Mouse (Mus musculus): ENCODE measurements around the gene Rapgef5. TPM values are rescaled to one million over a fixed set of nuclear protein-coding genes. Genes with fewer than 3 reads are reported as not detected.

Rapgef5 gene
- polyA plus RNA-seq, 1 experiment from 2014 or later: 15.3 TPM

- peak overlapping the region; percentile 69 for H3K27ac ChIP-seq
- 8% methylated on average over 44 of the region's 64 CpGs for WGBS
Observed at GRCm38 (mm10) chr12:117533176-117534086, 17.2 kb downstream of the Rapgef5 start.

DNA sequence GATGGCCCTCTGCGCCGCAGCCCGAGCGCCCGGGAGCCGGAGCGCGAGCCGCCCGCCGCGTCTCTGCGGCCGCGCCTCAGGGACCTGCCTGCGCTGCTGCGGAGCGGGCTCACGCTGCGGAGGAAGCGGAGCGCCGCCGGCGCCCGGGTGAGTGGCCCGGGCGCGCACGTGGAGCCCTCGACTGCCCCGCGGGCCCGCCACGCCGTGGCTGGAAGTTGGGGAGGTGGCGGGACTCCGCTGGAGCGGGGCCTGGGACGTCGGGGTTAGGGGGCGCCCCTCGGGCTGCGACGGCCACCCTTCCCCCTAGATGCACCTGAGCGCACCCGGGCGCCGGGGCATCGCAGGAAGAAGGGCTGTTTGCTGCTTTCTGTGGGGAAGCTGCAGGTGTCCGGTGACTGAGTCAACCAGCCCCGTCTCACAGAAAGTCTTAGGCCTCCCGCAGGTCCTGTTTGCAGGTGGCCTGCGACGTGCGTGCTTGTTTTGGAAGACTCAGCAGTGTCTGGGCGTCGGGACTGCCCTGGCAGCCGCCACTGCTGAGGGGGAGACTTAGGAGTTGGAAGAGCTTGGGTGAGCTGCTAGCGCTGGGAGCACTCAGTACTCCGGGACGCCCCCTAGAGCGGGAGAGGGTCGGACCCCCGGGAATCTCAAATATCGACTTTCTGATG, 17.9 kb downstream of the Rapgef5 start:
- H3K4me2 ChIP-seq: peak overlapping the region; percentile 99
- peak overlapping the region; percentile 67 for H3K9ac ChIP-seq
- peak overlapping the region; percentile 73 for H3K4me3 ChIP-seq
- peaks cover 13% of the 10 kb centered on the region; the same call in 1 of the 2 replicates for H3K27me3 ChIP-seq
- H3K9me3 ChIP-seq (replicated peaks): no peaks in the 10 kb centered on the region
- no peaks in the 10 kb centered on the region for H3K36me3 ChIP-seq
- H3K4me1 ChIP-seq (replicated peaks): peaks cover 9% of the 10 kb centered on the region
- under 1% methylated on average over 66 of the region's 66 CpGs for WGBS
- H3K27ac ChIP-seq: peak overlapping the region; percentile 69
- peak; percentile 71 for ATAC-seq (replicated peaks; ENCODE audit: insufficient number of reproducible peaks, insufficient read depth, low FRiP score, low read depth)

More at GRCm38 (mm10) chr12:117533176-117534086, 17.2 kb downstream of the Rapgef5 start:
- peaks cover 9% of the 10 kb centered on the region for H3K4me1 ChIP-seq (replicated peaks)
- H3K9ac ChIP-seq: peak overlapping the region; percentile 67
- H3K27me3 ChIP-seq: peaks cover 13% of the 10 kb centered on the region; the same call in 1 of the 2 replicates
- ATAC-seq (replicated peaks; ENCODE audit: insufficient number of reproducible peaks, insufficient read depth, low FRiP score, low read depth): peak; percentile 83
- no peaks in the 10 kb centered on the region for H3K9me3 ChIP-seq (replicated peaks)
- peak overlapping the region; percentile 99 for H3K4me2 ChIP-seq
- H3K36me3 ChIP-seq: no peaks in the 10 kb centered on the region
- H3K4me3 ChIP-seq: peak overlapping the region; percentile 73

DNA sequence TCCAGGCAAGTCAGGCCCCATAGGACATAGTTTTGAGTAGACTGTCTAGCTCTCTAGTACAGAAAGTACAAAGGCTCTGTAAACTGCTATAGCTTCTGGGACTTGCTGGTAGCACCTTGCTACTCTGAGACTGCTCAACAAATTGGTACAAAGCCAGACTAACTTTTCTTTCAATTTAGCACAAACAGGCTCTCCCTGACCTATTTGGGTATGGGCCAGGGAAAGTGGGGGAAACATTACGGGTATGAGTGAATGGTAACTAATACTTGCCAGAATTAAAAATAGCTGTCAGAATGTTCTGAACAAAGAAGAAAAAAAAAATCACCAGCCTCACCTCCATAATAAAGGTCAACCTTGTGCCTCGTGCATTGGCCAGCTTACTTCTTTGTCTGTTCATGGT, 24.1 kb downstream of the Rapgef5 start:
- Histone ChIP-seq H3K36me3 (no peaks in the 10 kb centered on the region), H3K9me3 (replicated peaks) (no peaks in the 10 kb centered on the region), H3K9ac (no peak overlapping the region), H3K4me2 (no peak overlapping the region), H3K4me3 (no peak overlapping the region), H3K27me3 (no peaks in the 10 kb centered on the region), H3K4me1 (replicated peaks) (peaks cover 7% of the 10 kb centered on the region), H3K27ac (no peak overlapping the region)
- WGBS: 46% methylated on average over 2 of the region's 2 CpGs
- no peak for ATAC-seq (replicated peaks; ENCODE audit: insufficient number of reproducible peaks, insufficient read depth, low FRiP score, low read depth)

DNA sequence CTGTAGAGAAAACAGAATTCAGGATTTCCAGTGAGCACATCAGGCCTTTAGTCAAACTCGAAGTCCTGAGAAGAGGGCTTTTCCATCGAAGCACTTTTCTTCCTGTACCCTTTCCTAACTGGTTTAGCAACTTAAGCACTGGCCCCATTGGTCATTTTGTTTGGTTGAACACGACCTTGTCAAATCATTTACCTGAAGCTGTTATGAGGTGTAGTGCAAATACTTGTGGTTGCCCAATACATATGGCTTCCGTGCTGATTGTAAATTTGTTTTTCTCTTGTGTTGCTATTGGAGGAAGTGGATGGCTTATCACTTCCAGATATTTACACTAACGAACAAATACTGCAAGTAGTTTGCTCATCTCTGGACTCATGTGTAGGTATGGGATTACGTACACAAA, 29.0 kb downstream of the Rapgef5 start:
- Histone ChIP-seq H3K36me3 (no peaks in the 10 kb centered on the region), H3K4me2 (no peak overlapping the region), H3K9me3 (replicated peaks) (no peaks in the 10 kb centered on the region), H3K4me3 (no peak overlapping the region), H3K27ac (no peak overlapping the region), H3K9ac (no peak overlapping the region), H3K4me1 (replicated peaks) (peaks cover 4% of the 10 kb centered on the region), H3K27me3 (no peaks in the 10 kb centered on the region)
- no peak for ATAC-seq (replicated peaks; ENCODE audit: insufficient number of reproducible peaks, insufficient read depth, low FRiP score, low read depth)
- 72% methylated on average over 6 of the region's 6 CpGs for WGBS

DNA sequence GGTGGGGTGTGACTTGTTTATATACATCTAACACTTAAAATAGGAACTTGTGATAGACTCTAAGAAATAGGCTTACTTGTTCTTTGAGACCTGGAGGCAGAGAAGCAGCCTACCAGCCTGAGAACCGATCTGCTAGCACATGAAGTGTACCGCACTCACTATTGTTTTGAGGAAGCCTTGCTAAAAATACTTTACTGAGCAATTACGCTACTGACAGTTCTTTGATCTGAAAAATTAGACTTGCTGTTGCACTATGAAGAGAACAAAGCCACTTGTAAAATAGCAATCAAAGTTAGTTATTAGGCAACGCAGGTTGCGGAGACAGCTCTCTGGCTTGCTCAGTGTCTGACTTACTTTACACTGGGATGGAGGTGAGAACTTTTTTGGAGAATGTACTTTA, 37.1 kb downstream of the Rapgef5 start:
- Histone ChIP-seq H3K4me1 (replicated peaks) (no peaks in the 10 kb centered on the region), H3K4me2 (no peak overlapping the region), H3K27ac (no peak overlapping the region), H3K9me3 (replicated peaks) (no peaks in the 10 kb centered on the region), H3K27me3 (no peaks in the 10 kb centered on the region), H3K4me3 (no peak overlapping the region), H3K9ac (no peak overlapping the region), H3K36me3 (no peaks in the 10 kb centered on the region)
- 67% methylated on average over 5 of the region's 5 CpGs for WGBS
- no peak for ATAC-seq (replicated peaks; ENCODE audit: insufficient number of reproducible peaks, insufficient read depth, low FRiP score, low read depth)

DNA sequence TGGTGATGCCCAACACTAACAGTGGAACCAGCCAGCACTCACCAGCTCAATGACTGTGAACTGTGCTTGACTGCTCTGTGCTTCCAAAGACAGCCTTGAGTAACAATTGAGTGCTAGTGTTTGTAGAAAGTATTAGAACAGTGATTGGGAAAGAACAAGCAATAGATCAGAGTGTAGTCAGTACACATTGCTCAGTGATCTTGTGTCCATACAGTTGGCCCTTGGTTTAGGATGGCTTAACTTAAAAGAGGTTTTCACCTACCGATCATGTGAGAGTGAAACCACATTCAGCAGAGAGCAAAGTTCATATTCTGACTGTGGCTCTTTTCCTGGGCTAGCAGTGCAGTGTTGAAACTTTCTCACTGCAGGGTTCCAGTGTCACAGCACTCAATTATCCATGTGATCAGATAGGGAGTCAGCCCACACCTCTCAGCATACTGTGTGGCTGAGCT, 38.4 kb downstream of the Rapgef5 start:
- ATAC-seq (replicated peaks; ENCODE audit: insufficient number of reproducible peaks, insufficient read depth, low FRiP score, low read depth): no peak
- H3K4me1 ChIP-seq (replicated peaks): no peaks in the 10 kb centered on the region
- H3K36me3 ChIP-seq: no peaks in the 10 kb centered on the region
- 90% methylated on average over 1 of the region's 1 CpGs for WGBS
- H3K27ac ChIP-seq: no peak overlapping the region
- no peaks in the 10 kb centered on the region for H3K27me3 ChIP-seq
- no peak overlapping the region for H3K9ac ChIP-seq
- no peak overlapping the region for H3K4me2 ChIP-seq
- no peak overlapping the region for H3K4me3 ChIP-seq
- H3K9me3 ChIP-seq (replicated peaks): no peaks in the 10 kb centered on the region

DNA sequence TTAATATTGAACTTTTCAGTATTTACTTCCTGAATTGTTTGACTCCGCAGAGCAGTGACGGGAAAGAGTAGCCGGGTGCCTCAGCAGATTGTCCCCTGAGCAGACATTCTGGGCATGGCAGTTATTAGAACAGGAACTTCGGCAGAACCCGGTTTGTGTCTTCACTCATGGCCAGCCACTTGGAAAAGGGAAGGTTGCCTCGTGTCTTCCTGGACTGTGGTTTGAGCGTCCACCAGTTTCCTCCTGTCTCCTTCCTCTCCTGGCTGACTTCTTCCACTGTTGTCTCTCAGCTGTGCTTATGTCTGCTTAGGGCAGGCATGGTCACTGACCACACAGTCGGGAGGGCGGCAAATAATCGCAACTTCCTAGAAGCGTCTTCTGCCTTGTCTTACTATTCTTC, 44.2 kb downstream of the Rapgef5 start:
- H3K27me3 ChIP-seq: no peaks in the 10 kb centered on the region
- no peak overlapping the region for H3K27ac ChIP-seq
- H3K4me3 ChIP-seq: no peak overlapping the region
- no peaks in the 10 kb centered on the region for H3K36me3 ChIP-seq
- H3K4me2 ChIP-seq: no peak overlapping the region
- WGBS: 68% methylated on average over 11 of the region's 11 CpGs
- no peaks in the 10 kb centered on the region for H3K9me3 ChIP-seq (replicated peaks)
- no peak for ATAC-seq (replicated peaks; ENCODE audit: insufficient number of reproducible peaks, insufficient read depth, low FRiP score, low read depth)
- H3K9ac ChIP-seq: no peak overlapping the region
- H3K4me1 ChIP-seq (replicated peaks): no peaks in the 10 kb centered on the region

DNA sequence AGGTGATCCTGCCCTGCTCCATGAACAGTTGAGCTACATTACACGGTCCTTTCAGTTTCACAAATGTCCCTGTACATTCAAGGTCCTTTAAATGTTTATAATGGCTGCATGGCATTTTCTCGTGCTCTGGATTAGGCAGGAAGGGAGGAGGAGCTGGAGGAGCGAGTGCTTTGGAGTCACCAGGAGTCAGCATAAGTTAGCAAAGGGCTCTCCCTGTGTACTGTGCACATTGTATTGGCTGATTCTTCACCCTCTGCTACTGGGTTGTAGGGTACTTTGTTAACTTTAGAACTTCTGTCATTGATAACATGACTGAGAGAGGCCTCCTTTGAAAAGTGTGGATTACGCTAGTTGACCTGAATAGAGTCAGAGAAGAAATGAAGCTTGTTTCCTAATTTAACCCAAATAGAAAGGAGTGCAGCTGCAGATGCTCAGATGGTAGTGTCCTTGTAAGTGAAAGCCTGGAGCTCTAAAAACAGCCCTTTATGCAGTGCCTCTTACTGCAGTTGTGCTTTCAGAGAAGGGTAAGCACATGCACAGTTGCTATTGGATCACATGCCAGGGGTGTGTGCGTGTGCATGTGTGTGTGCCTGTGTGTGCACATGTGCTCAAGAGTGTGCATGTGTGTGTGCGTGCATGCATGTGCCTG, 45.3 kb downstream of the Rapgef5 start:
- no peaks in the 10 kb centered on the region for H3K27me3 ChIP-seq
- WGBS: 69% methylated on average over 6 of the region's 6 CpGs
- ATAC-seq (replicated peaks; ENCODE audit: insufficient number of reproducible peaks, insufficient read depth, low FRiP score, low read depth): no peak
- H3K4me2 ChIP-seq: no peak overlapping the region
- no peak overlapping the region for H3K27ac ChIP-seq
- no peak overlapping the region for H3K9ac ChIP-seq
- no peaks in the 10 kb centered on the region for H3K4me1 ChIP-seq (replicated peaks)
- no peaks in the 10 kb centered on the region for H3K9me3 ChIP-seq (replicated peaks)
- H3K4me3 ChIP-seq: no peak overlapping the region
- H3K36me3 ChIP-seq: no peaks in the 10 kb centered on the region

GRCm38 (mm10) chr12:117562085-117562484, 45.8 kb downstream of the Rapgef5 start:
- 89% methylated on average over 3 of the region's 3 CpGs for WGBS
- Histone ChIP-seq H3K4me2 (no peak overlapping the region), H3K36me3 (no peaks in the 10 kb centered on the region), H3K4me1 (replicated peaks) (no peaks in the 10 kb centered on the region), H3K27me3 (no peaks in the 10 kb centered on the region), H3K4me3 (no peak overlapping the region), H3K27ac (no peak overlapping the region), H3K9ac (no peak overlapping the region), H3K9me3 (replicated peaks) (no peaks in the 10 kb centered on the region)
- no peak for ATAC-seq (replicated peaks; ENCODE audit: insufficient number of reproducible peaks, insufficient read depth, low FRiP score, low read depth)

DNA sequence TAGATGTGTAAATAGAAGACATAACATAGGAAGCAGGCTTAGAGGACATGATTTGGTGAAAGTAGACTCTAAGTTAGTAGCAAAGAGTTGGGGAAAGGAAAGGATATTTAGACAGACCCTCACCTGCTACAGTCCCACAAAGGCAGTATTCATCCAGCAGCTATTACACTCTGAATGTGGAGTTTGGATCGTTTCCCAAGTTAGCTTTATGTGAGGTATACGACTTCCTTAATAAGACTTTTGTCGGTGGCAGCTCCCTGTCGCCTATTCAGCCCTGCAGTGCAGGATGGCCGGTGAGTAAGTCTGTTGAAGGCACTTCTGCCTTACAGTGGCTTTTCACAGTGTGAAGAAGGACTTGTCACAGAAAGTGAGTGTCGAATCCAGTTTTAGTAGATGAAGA, 47.6 kb downstream of the Rapgef5 start:
- no peaks in the 10 kb centered on the region for H3K4me1 ChIP-seq (replicated peaks)
- WGBS: 53% methylated on average over 6 of the region's 6 CpGs
- H3K27me3 ChIP-seq: no peaks in the 10 kb centered on the region
- no peak overlapping the region for H3K9ac ChIP-seq
- no peak overlapping the region for H3K27ac ChIP-seq
- H3K36me3 ChIP-seq: no peaks in the 10 kb centered on the region
- no peak for ATAC-seq (replicated peaks; ENCODE audit: insufficient number of reproducible peaks, insufficient read depth, low FRiP score, low read depth)
- no peak overlapping the region for H3K4me2 ChIP-seq
- no peak overlapping the region for H3K4me3 ChIP-seq
- H3K9me3 ChIP-seq (replicated peaks): no peaks in the 10 kb centered on the region

- no peaks in the 10 kb centered on the region for H3K36me3 ChIP-seq
- H3K4me2 ChIP-seq: no peak overlapping the region
- H3K27ac ChIP-seq: no peak overlapping the region
- ATAC-seq (replicated peaks; ENCODE audit: insufficient number of reproducible peaks, insufficient read depth, low FRiP score, low read depth): no peak
- 74% methylated on average over 4 of the region's 4 CpGs for WGBS
- H3K9me3 ChIP-seq (replicated peaks): no peaks in the 10 kb centered on the region
- no peak overlapping the region for H3K4me3 ChIP-seq
- H3K27me3 ChIP-seq: no peaks in the 10 kb centered on the region
- H3K4me1 ChIP-seq (replicated peaks): no peaks in the 10 kb centered on the region
- H3K9ac ChIP-seq: no peak overlapping the region
Observed at GRCm38 (mm10) chr12:117566298-117566697, 50.0 kb downstream of the Rapgef5 start.

Data from heart, embryonic 15.5 days (tissue).